Mouse (Mus musculus) ovary, adult 10 weeks (tissue): ENCODE measurements around the gene Cyb561d2. TPM values are rescaled to one million over a fixed set of nuclear protein-coding genes. Genes with fewer than 3 reads are reported as not detected.

Experiments used
- polyA plus RNA-seq: library from polyadenylated mRNA; stranded (reverse); fragments of 350-450 nt; fragmentation: Illumina TruSeq; extraction: RNeasy Lipid Tissue Mini Kit (QIAGEN cat#74804); gene quantifications from one replicate; pipeline ENCODE4 v1.2.3, GENCODE M21; 2014

The Cyb561d2 gene
- polyA plus RNA-seq = 4.6 TPM

GRCm38 (mm10) chr9:107541474-107542351 is at the start of gene Cyb561d2, which contains the start of gene Nprl2:
TSS of gene Cyb561d2 (minus strand) at chr9:107542193.
TSS of gene Nprl2 (plus strand) at chr9:107542226.

GRCm38 (mm10) chr9:107586974-107587832 is 45.2 kb upstream of the Cyb561d2 start, which contains the start of gene Ifrd2:
TSS of gene Ifrd2 (plus strand) at chr9:107587642.

GRCm38 (mm10) chr9:107580501-107581317 is 38.7 kb upstream of the Cyb561d2 start, which contains the start of gene Hyal3:
TSS of gene Hyal3 (plus strand) at chr9:107580818.

GRCm38 (mm10) chr9:107578587-107578986 is 36.6 kb upstream of the Cyb561d2 start, which contains the start of gene Naa80:
TSS of gene Naa80 (plus strand) at chr9:107578887.

GRCm38 (mm10) chr9:107576357-107577107 is 34.5 kb upstream of the Cyb561d2 start, which contains the start of gene Hyal1:
TSS of gene Hyal1 (plus strand) at chr9:107576927.

GRCm38 (mm10) chr9:107567702-107568319 is 25.8 kb upstream of the Cyb561d2 start, which contains the start of gene Hyal2:
TSS of gene Hyal2 (plus strand) at chr9:107567945.

GRCm38 (mm10) chr9:107563029-107563581 is 21.1 kb upstream of the Cyb561d2 start, which contains the start of gene Tusc2:
TSS of gene Tusc2 (plus strand) at chr9:107563255.

GRCm38 (mm10) chr9:107551117-107551889 is 9.3 kb upstream of the Cyb561d2 start, which contains the start of gene Rassf1:
TSS of gene Rassf1 (plus strand) at chr9:107551555.

GRCm38 (mm10) chr9:107547026-107547425 is 5.0 kb upstream of the Cyb561d2 start, which contains the start of gene Zmynd10:
TSS of gene Zmynd10 (plus strand) at chr9:107547298.

GRCm38 (mm10) chr9:107533791-107534407 is 8.1 kb downstream of the Cyb561d2 start, which contains the start of gene Tmem115:
TSS of gene Tmem115 (plus strand) at chr9:107533945.

Other genes with a start within 250 kb of the Cyb561d2 start
- gene Cish, start 246.2 kb downstream of the Cyb561d2 start, polyA plus RNA-seq = 0.54 TPM
- 1.2 TPM for gene Hemk1, start 203.8 kb downstream of the Cyb561d2 start, polyA plus RNA-seq
- not detected for gene 6430571L13Rik, start 201.6 kb downstream of the Cyb561d2 start, polyA plus RNA-seq
- gene Cacna2d2, start 142.6 kb downstream of the Cyb561d2 start, polyA plus RNA-seq = 0.26 TPM
- gene Tmem115, start 8.2 kb downstream of the Cyb561d2 start, polyA plus RNA-seq = not detected
- gene Nprl2, start within 50 bp of the Cyb561d2 start, polyA plus RNA-seq = 0.31 TPM
- gene Zmynd10, start 5.1 kb upstream of the Cyb561d2 start, polyA plus RNA-seq = not detected
- 7.7 TPM for gene Rassf1, start 9.4 kb upstream of the Cyb561d2 start, polyA plus RNA-seq
- gene Tusc2, start 21.1 kb upstream of the Cyb561d2 start, polyA plus RNA-seq = 20.4 TPM
- gene Hyal2, start 25.8 kb upstream of the Cyb561d2 start, polyA plus RNA-seq = 0.66 TPM
- gene Hyal1, start 34.7 kb upstream of the Cyb561d2 start, polyA plus RNA-seq = 2.8 TPM
- gene Naa80, start 36.7 kb upstream of the Cyb561d2 start, polyA plus RNA-seq = 5.5 TPM
- 0.34 TPM for gene Hyal3, start 38.6 kb upstream of the Cyb561d2 start, polyA plus RNA-seq
- gene Ifrd2, start 45.4 kb upstream of the Cyb561d2 start, polyA plus RNA-seq = 18.3 TPM
- 1.2 TPM for gene Sema3b, start 67.0 kb upstream of the Cyb561d2 start, polyA plus RNA-seq
- gene Gnai2, start 93.2 kb upstream of the Cyb561d2 start, polyA plus RNA-seq = 37.4 TPM
- gene Slc38a3, start 127.3 kb upstream of the Cyb561d2 start, polyA plus RNA-seq = 1.1 TPM
- gene Gnat1, start 137.5 kb upstream of the Cyb561d2 start, polyA plus RNA-seq = not detected
- 0.57 TPM for gene Sema3f, start 168.3 kb upstream of the Cyb561d2 start, polyA plus RNA-seq
- 190 TPM for gene Rbm5, start 228.8 kb upstream of the Cyb561d2 start, polyA plus RNA-seq